Mouse (Mus musculus) liver, embryonic 14.5 days (tissue): ENCODE measurements around the gene Trim50.

Experiments
- CTCF ChIP-seq: IDR thresholded peaks from 2 replicates; pipeline ENCODE4 v1.5.1; 2016; ENCODE audit warnings: antibody characterized with exemption, low read depth, control low read depth
- EP300 ChIP-seq: IDR thresholded peaks from 2 replicates; pipeline ENCODE4 v1.6.1; 2016; ENCODE audit warnings: antibody characterized with exemption, low read depth

GRCm38 (mm10) chr5:135368312-135368711 is 15.2 kb downstream of the Trim50 start:
- TF ChIP-seq EP300 (no peak), CTCF (no peak)
